Mouse (Mus musculus): ENCODE data around the gene Mark3. TPM values are rescaled to one million over a fixed set of nuclear protein-coding genes. Genes with fewer than 3 reads are reported as not detected.

Gene Mark3
- polyA plus RNA-seq, 1 experiment from 2014 or later, result 70.5 TPM

GRCm38 (mm10) chr12:111587252-111587651 lies 12.9 kb downstream of the Mark3 start:
- H3K4me2 ChIP-seq (ENCODE audit: low read depth, low read length), result no peak overlapping the region
- no peak overlapping the region for H3K27ac ChIP-seq (replicated peaks; ENCODE audit: low read depth, low read length)
- no peaks in the 10 kb centered on the region for H3K27me3 ChIP-seq (ENCODE audit: control insufficient read depth, insufficient read depth, low read length)
- no peaks in the 10 kb centered on the region for H3K4me1 ChIP-seq (ENCODE audit: control insufficient read depth, insufficient read depth, low read length)
- ATAC-seq (replicated peaks; ENCODE audit: insufficient number of reproducible peaks, low FRiP score, low TSS enrichment, low read depth), result no peak
- no peak for DNase-seq (ENCODE audit: low spot score)
- 83% methylated on average over 12 of the region's 12 CpGs for WGBS
- H3K36me3 ChIP-seq (replicated peaks; ENCODE audit: control insufficient read depth, insufficient read depth, low read depth, low read length), result no peaks in the 10 kb centered on the region
- H3K9me3 ChIP-seq (replicated peaks; ENCODE audit: control insufficient read depth, low read length), result no peaks in the 10 kb centered on the region
- no peak overlapping the region for H3K9ac ChIP-seq (replicated peaks; ENCODE audit: low read length)
- H3K4me3 ChIP-seq (ENCODE audit: low read depth, low read length), result no peak overlapping the region

- no peak overlapping the region for H3K27ac ChIP-seq (replicated peaks; ENCODE audit: low read depth, low read length)
- 90% methylated on average over 14 of the region's 14 CpGs for WGBS
- H3K9me3 ChIP-seq (replicated peaks; ENCODE audit: control insufficient read depth, low read length), result no peaks in the 10 kb centered on the region
- H3K27me3 ChIP-seq (ENCODE audit: control insufficient read depth, insufficient read depth, low read length), result no peaks in the 10 kb centered on the region
- DNase-seq (ENCODE audit: low spot score) (no peak), ATAC-seq (replicated peaks; ENCODE audit: insufficient number of reproducible peaks, low FRiP score, low TSS enrichment, low read depth) (no peak)
- H3K36me3 ChIP-seq (replicated peaks; ENCODE audit: control insufficient read depth, insufficient read depth, low read depth, low read length), result peaks cover 4% of the 10 kb centered on the region; the same call in 1 of the 2 replicates
- no peaks in the 10 kb centered on the region for H3K4me1 ChIP-seq (ENCODE audit: control insufficient read depth, insufficient read depth, low read length)
- no peak overlapping the region for H3K4me3 ChIP-seq (ENCODE audit: low read depth, low read length)
- no peak overlapping the region for H3K9ac ChIP-seq (replicated peaks; ENCODE audit: low read length)
- H3K4me2 ChIP-seq (ENCODE audit: low read depth, low read length), result no peak overlapping the region
Measured at GRCm38 (mm10) chr12:111592407-111593021, 18.2 kb downstream of the Mark3 start.

- Histone ChIP-seq H3K9me3 (replicated peaks; ENCODE audit: control insufficient read depth, low read length) (no peaks in the 10 kb centered on the region), H3K4me3 (ENCODE audit: low read depth, low read length) (no peak overlapping the region), H3K9ac (replicated peaks; ENCODE audit: low read length) (no peak overlapping the region), H3K36me3 (replicated peaks; ENCODE audit: control insufficient read depth, insufficient read depth, low read depth, low read length) (peaks cover 4% of the 10 kb centered on the region; the same call in 1 of the 2 replicates), H3K4me2 (ENCODE audit: low read depth, low read length) (no peak overlapping the region), H3K4me1 (ENCODE audit: control insufficient read depth, insufficient read depth, low read length) (no peaks in the 10 kb centered on the region), H3K27me3 (ENCODE audit: control insufficient read depth, insufficient read depth, low read length) (no peaks in the 10 kb centered on the region), H3K27ac (replicated peaks; ENCODE audit: low read depth, low read length) (no peak overlapping the region)
- WGBS, result 81% methylated on average over 2 of the region's 2 CpGs
- DNase-seq (ENCODE audit: low spot score) (no peak), ATAC-seq (replicated peaks; ENCODE audit: insufficient number of reproducible peaks, low FRiP score, low TSS enrichment, low read depth) (no peak)
Measured at GRCm38 (mm10) chr12:111593775-111594174, 19.5 kb downstream of the Mark3 start.

DNA sequence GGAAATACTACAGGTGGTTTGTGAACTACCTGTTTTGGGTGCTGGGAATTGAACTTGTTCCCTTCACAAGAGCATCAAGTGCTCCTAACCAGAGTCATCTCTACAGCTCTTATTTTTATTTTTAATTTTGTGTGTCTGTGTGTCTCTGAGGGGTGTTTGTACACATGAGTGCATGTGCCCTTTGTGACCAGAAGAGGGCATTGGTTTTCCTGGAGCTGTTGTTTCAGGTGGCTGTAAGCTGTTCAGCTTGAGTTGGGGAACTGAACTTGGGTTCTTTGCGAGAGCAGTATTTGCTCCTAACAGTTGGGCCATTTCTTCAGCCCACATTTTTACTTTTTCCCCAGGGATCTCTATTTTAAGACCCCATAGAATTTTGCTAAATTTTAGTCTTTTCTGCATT lies 23.0 kb downstream of the Mark3 start:
- no peak overlapping the region for H3K4me3 ChIP-seq (ENCODE audit: low read depth, low read length)
- no peaks in the 10 kb centered on the region for H3K27me3 ChIP-seq (ENCODE audit: control insufficient read depth, insufficient read depth, low read length)
- no peaks in the 10 kb centered on the region for H3K4me1 ChIP-seq (ENCODE audit: control insufficient read depth, insufficient read depth, low read length)
- DNase-seq (ENCODE audit: low spot score) (no peak), ATAC-seq (replicated peaks; ENCODE audit: insufficient number of reproducible peaks, low FRiP score, low TSS enrichment, low read depth) (no peak)
- H3K36me3 ChIP-seq (replicated peaks; ENCODE audit: control insufficient read depth, insufficient read depth, low read depth, low read length), result peaks cover 6% of the 10 kb centered on the region; the same call in 1 of the 2 replicates
- no peak overlapping the region for H3K27ac ChIP-seq (replicated peaks; ENCODE audit: low read depth, low read length)
- no peak overlapping the region for H3K4me2 ChIP-seq (ENCODE audit: low read depth, low read length)
- 100% methylated on average over 1 of the region's 1 CpGs for WGBS
- H3K9ac ChIP-seq (replicated peaks; ENCODE audit: low read length), result no peak overlapping the region
- no peaks in the 10 kb centered on the region for H3K9me3 ChIP-seq (replicated peaks; ENCODE audit: control insufficient read depth, low read length)

- H3K27ac ChIP-seq (replicated peaks; ENCODE audit: low read depth, low read length), result no peak overlapping the region
- ATAC-seq (replicated peaks; ENCODE audit: insufficient number of reproducible peaks, low FRiP score, low TSS enrichment, low read depth) (no peak), DNase-seq (ENCODE audit: low spot score) (no peak)
- WGBS, result 100% methylated on average over 1 of the region's 1 CpGs
- H3K4me2 ChIP-seq (ENCODE audit: low read depth, low read length), result no peak overlapping the region
- H3K9ac ChIP-seq (replicated peaks; ENCODE audit: low read length), result no peak overlapping the region
- no peak overlapping the region for H3K4me3 ChIP-seq (ENCODE audit: low read depth, low read length)
- no peaks in the 10 kb centered on the region for H3K27me3 ChIP-seq (ENCODE audit: control insufficient read depth, insufficient read depth, low read length)
- no peaks in the 10 kb centered on the region for H3K4me1 ChIP-seq (ENCODE audit: control insufficient read depth, insufficient read depth, low read length)
- H3K9me3 ChIP-seq (replicated peaks; ENCODE audit: control insufficient read depth, low read length), result no peaks in the 10 kb centered on the region
- H3K36me3 ChIP-seq (replicated peaks; ENCODE audit: control insufficient read depth, insufficient read depth, low read depth, low read length), result peaks cover 6% of the 10 kb centered on the region; the same call in 1 of the 2 replicates
Measured at GRCm38 (mm10) chr12:111598902-111599301, 24.6 kb downstream of the Mark3 start.

DNA sequence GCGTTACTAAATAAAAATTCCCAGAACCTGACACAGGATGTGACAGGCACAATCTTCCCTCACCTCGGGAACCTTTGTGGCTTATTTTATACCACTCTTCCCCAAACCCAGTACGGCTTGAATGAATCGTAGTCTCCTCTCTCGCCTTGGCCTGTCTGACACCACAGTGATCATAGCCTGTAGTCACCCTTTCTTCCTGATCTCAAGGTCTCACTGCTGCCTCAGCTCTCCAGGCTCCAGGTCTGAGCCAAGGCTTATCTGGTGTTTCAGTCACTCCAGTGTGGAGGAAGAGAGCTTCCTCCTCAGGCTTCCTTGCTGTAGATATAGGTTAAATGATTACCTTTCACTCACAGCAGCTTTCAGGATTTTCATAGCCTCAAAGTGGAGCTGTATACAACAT lies 25.3 kb downstream of the Mark3 start:
- Histone ChIP-seq H3K4me1 (ENCODE audit: control insufficient read depth, insufficient read depth, low read length) (no peaks in the 10 kb centered on the region), H3K4me2 (ENCODE audit: low read depth, low read length) (no peak overlapping the region), H3K9ac (replicated peaks; ENCODE audit: low read length) (no peak overlapping the region), H3K27ac (replicated peaks; ENCODE audit: low read depth, low read length) (no peak overlapping the region), H3K4me3 (ENCODE audit: low read depth, low read length) (no peak overlapping the region), H3K36me3 (replicated peaks; ENCODE audit: control insufficient read depth, insufficient read depth, low read depth, low read length) (peaks cover 6% of the 10 kb centered on the region; the same call in 1 of the 2 replicates), H3K27me3 (ENCODE audit: control insufficient read depth, insufficient read depth, low read length) (no peaks in the 10 kb centered on the region), H3K9me3 (replicated peaks; ENCODE audit: control insufficient read depth, low read length) (no peaks in the 10 kb centered on the region)
- ATAC-seq (replicated peaks; ENCODE audit: insufficient number of reproducible peaks, low FRiP score, low TSS enrichment, low read depth) (no peak), DNase-seq (ENCODE audit: low spot score) (no peak)
- WGBS, result 94% methylated on average over 5 of the region's 5 CpGs

DNA sequence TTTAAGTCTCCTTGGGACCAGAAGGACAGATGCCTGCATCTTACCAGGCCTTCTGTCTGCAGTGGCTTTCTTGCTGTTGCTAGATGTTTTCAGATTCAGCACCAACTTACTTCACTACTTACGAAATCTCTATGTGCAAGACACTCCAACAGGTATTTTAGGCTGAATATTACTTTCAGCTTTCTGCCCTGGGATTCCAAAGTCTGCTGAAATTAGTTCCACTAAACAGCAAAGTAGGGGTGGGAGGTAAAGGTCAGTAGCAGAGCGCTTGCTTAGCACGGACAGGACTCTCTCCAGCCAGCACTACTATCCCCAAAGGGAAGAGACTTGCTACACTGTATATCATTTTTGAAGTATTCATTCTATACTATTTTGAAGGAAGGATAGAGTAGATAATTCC lies 29.5 kb downstream of the Mark3 start:
- H3K4me3 ChIP-seq (ENCODE audit: low read depth, low read length), result no peak overlapping the region
- no peak overlapping the region for H3K4me2 ChIP-seq (ENCODE audit: low read depth, low read length)
- H3K9me3 ChIP-seq (replicated peaks; ENCODE audit: control insufficient read depth, low read length), result no peaks in the 10 kb centered on the region
- DNase-seq (ENCODE audit: low spot score) (no peak), ATAC-seq (replicated peaks; ENCODE audit: insufficient number of reproducible peaks, low FRiP score, low TSS enrichment, low read depth) (no peak)
- H3K4me1 ChIP-seq (ENCODE audit: control insufficient read depth, insufficient read depth, low read length), result no peaks in the 10 kb centered on the region
- 82% methylated on average over 3 of the region's 3 CpGs for WGBS
- peaks cover 4% of the 10 kb centered on the region; the same call in 1 of the 2 replicates for H3K36me3 ChIP-seq (replicated peaks; ENCODE audit: control insufficient read depth, insufficient read depth, low read depth, low read length)
- no peak overlapping the region for H3K9ac ChIP-seq (replicated peaks; ENCODE audit: low read length)
- no peak overlapping the region for H3K27ac ChIP-seq (replicated peaks; ENCODE audit: low read depth, low read length)
- no peaks in the 10 kb centered on the region for H3K27me3 ChIP-seq (ENCODE audit: control insufficient read depth, insufficient read depth, low read length)

DNA sequence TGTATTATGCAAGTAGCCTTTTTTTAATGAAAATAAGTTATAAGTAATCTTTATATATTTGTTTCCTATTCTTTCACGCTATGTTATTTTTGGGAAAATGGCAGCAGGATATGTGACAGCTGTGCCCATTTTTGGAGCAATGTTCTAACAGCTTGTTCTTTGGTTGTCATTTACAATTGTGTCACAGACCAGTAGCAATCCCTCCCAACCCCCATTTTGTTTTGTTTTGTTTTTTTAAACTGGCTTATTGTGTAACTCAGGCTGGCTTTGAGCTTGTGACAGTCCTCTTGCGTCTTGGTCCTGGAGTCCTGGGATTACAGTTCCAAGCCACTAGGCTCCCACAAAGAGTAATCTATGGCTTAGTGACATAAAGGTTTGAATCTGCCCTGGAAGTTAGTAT lies 31.3 kb downstream of the Mark3 start:
- Histone ChIP-seq H3K36me3 (replicated peaks; ENCODE audit: control insufficient read depth, insufficient read depth, low read depth, low read length) (peaks cover 5% of the 10 kb centered on the region; the same call in 1 of the 2 replicates), H3K27ac (replicated peaks; ENCODE audit: low read depth, low read length) (no peak overlapping the region), H3K9ac (replicated peaks; ENCODE audit: low read length) (no peak overlapping the region), H3K9me3 (replicated peaks; ENCODE audit: control insufficient read depth, low read length) (no peaks in the 10 kb centered on the region), H3K4me3 (ENCODE audit: low read depth, low read length) (no peak overlapping the region), H3K4me1 (ENCODE audit: control insufficient read depth, insufficient read depth, low read length) (no peaks in the 10 kb centered on the region), H3K4me2 (ENCODE audit: low read depth, low read length) (no peak overlapping the region), H3K27me3 (ENCODE audit: control insufficient read depth, insufficient read depth, low read length) (no peaks in the 10 kb centered on the region)
- DNase-seq (ENCODE audit: low spot score) (no peak), ATAC-seq (replicated peaks; ENCODE audit: insufficient number of reproducible peaks, low FRiP score, low TSS enrichment, low read depth) (no peak)
- 98% methylated on average over 2 of the region's 2 CpGs for WGBS
